Mouse (Mus musculus) activated CD4-positive, CD25-positive, alpha-beta regulatory T cell, adult 9 weeks (primary cell): ENCODE measurements around the gene Gm4131. TPM values are rescaled to one million over a fixed set of nuclear protein-coding genes. Genes with fewer than 3 reads are reported as not detected.

Experiments used
- polyA plus RNA-seq: library from polyadenylated mRNA; unstranded; fragments of 100-300 nt; shearing (Covaris generic); gene quantifications from one replicate; pipeline ENCODE4 v1.2.1, GENCODE M21; 2017

The Gm4131 gene
- polyA plus RNA-seq: not detected

GRCm38 (mm10) chr14:62566821-62567220, at the start of gene Gm4131:
Gene Gm4131, minus strand, starts transcription at chr14:62566921.

GRCm38 (mm10) chr14:62555309-62555829, 11.4 kb downstream of the Gm4131 start, which contains the start of gene Fam124a:
Gene Fam124a, plus strand, starts transcription at chr14:62555737.

DNA sequence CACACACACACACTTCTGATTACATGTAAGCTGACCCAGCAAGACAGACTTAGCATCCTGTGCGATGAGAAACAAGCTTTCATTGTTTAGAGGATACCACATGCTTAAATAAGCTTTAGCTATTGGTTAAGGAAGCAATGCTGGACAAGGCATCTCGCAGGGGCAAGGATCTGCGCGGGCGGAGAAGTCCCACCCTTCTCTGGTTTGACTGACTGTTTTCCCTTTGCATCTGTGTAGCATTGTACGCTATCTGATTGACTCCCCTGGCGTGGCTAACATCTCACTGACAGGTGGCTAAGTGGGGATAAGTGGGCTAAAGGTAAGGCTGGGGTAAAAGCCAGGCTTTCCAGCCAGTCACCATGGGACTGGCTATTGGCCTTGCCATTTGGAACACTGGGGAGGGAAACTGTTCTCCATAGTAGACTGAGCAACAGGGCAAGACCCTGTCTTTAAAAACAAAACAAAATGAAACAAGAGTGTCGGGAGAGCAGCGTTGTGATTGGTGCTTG, 110.4 kb downstream of the Gm4131 start, which contains the start of gene Gucy1b2:
Gucy1b2 (minus strand) TSS at position 51 of the 509 bp plus-strand sequence.

Other genes with a start within 250 kb of the Gm4131 start
- not detected for gene Gucy1b2, start 110.6 kb downstream of the Gm4131 start, polyA plus RNA-seq
- gene Fam124a, start 11.2 kb downstream of the Gm4131 start, polyA plus RNA-seq: not detected
- not detected for gene Serpine3, start 96.7 kb upstream of the Gm4131 start, polyA plus RNA-seq
- 81.1 TPM for gene Ints6, start 194.2 kb upstream of the Gm4131 start, polyA plus RNA-seq